Mouse (Mus musculus) limb, embryonic 11.5 days (tissue): ENCODE data around the gene Nudcd3. TPM values are rescaled to one million over a fixed set of nuclear protein-coding genes. Genes with fewer than 3 reads are reported as not detected.

ENCODE experiments used
- ATAC-seq: fragments of 200-750 bp; cut with Nextera tagmentation; 2 replicates; pipeline ENCODE4 v1.8.0; 2017; ENCODE audit warnings: low read depth; ENCODE audit not compliant: insufficient number of reproducible peaks, low FRiP score, low TSS enrichment
- DNase-seq: peaks from one replicate; pipeline ENCODE4 v3.0.0-alpha.2; 2015; ENCODE audit warnings: low spot score
- H3K27ac ChIP-seq: fragments of 300-500 bp; sonication (generic); replicated peaks from 2 replicates; pipeline ENCODE4 v1.5.1; 2014; ENCODE audit warnings: low read depth, mild to moderate bottlenecking, low read length
- H3K27me3 ChIP-seq: fragments of 300-500 bp; sonication (generic); 2 replicates; pipeline ENCODE4 v1.6.1; 2014; ENCODE audit warnings: mild to moderate bottlenecking, low read length, mixed read lengths; ENCODE audit not compliant: control insufficient read depth, insufficient read depth
- H3K36me3 ChIP-seq: fragments of 300-500 bp; sonication (generic); 2 replicates; pipeline ENCODE4 v1.6.1; 2014; ENCODE audit warnings: mild to moderate bottlenecking, low read length, moderate library complexity, mixed read lengths; ENCODE audit not compliant: control insufficient read depth, insufficient read depth
- H3K4me1 ChIP-seq: fragments of 300-500 bp; sonication (generic); 2 replicates; pipeline ENCODE4 v1.6.1; 2014; ENCODE audit warnings: low read length, mixed read lengths; ENCODE audit not compliant: control insufficient read depth, insufficient read depth
- H3K4me2 ChIP-seq: fragments of 300-500 bp; sonication (generic); 2 replicates; pipeline ENCODE4 v1.6.1; 2014; ENCODE audit warnings: low read depth, mild to moderate bottlenecking, moderate library complexity; ENCODE audit not compliant: severe bottlenecking
- H3K4me3 ChIP-seq: fragments of 300-500 bp; sonication (generic); 2 replicates; pipeline ENCODE4 v1.5.1; 2014; ENCODE audit warnings: low read depth, low read length
- H3K9ac ChIP-seq: fragments of 300-500 bp; sonication (generic); 2 replicates; pipeline ENCODE4 v1.6.1; 2014; ENCODE audit warnings: mild to moderate bottlenecking, low read length
- H3K9me3 ChIP-seq: fragments of 300-500 bp; sonication (generic); 2 replicates; pipeline ENCODE4 v1.6.1; 2016; ENCODE audit warnings: low read length; ENCODE audit not compliant: control insufficient read depth
- WGBS: fragments of 180-500 bp; shearing (Covaris S2); extraction: QIAGEN DNeasy Blood & Tissue Kit; methylation state at CpG from one replicate; pipeline ENCODE4 v1.1.7; 2014; 5-methylcytosine and 5-hydroxymethylcytosine counted together
- polyA plus RNA-seq: library from polyadenylated mRNA; unstranded; fragments of >200 nt; fragmentation: Nextera tagmentation; extraction: Ambion mirVana; gene quantifications from 2 replicates; pipeline ENCODE4 v1.2.1, GENCODE M21; 2014

The Nudcd3 gene
- polyA plus RNA-seq, 1 experiment from 2014 or later = 41.7 TPM

DNA sequence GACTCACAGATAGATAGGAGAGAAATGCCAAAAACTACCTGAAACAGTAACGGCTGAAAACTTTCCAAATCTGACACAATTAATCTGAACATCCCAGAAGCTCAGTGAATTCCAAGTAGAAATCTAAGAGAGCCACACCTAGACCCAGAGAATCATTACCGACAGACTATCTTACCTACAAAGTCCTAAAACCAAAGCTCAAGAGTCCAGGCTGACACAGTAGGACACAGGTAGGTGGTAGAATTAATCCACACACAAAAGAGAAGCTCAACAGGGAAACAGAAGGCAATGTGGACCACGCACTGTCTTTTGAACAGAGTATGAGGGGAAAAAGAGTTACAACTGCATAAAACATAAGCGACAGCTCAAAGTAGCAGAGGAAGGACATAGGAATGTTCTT, 67.3 kb downstream of the Nudcd3 start:
- Histone ChIP-seq H3K4me3 (no peak overlapping the region), H3K27me3 (no peaks in the 10 kb centered on the region), H3K4me2 (no peak overlapping the region), H3K36me3 (no peaks in the 10 kb centered on the region), H3K9me3 (no peaks in the 10 kb centered on the region), H3K4me1 (no peaks in the 10 kb centered on the region), H3K9ac (no peak overlapping the region), H3K27ac (no peak overlapping the region)
- no peak for ATAC-seq
- DNase-seq = no peak
- WGBS = 94% methylated on average over 4 of the region's 4 CpGs

DNA sequence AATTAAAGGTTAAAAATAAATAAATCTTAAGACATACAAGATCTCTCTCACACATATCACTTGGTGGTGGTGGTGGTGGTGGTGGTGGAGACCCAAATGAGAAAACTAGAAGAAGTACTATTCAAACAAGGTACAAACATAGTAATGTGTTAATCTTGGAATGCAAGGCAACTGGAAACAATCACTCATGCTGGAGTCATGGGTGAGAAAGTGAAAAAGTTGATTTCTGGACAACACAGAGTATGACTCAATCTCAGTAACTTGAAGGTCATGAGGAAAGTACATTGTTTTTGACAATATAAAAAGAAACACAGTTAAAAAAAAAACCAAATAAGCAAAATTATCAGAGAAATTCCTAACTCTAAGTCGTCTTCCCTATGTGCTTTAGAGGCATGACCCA, 69.6 kb downstream of the Nudcd3 start:
- Histone ChIP-seq H3K4me2 (no peak overlapping the region), H3K36me3 (no peaks in the 10 kb centered on the region), H3K9me3 (no peaks in the 10 kb centered on the region), H3K9ac (no peak overlapping the region), H3K27ac (no peak overlapping the region), H3K4me1 (no peaks in the 10 kb centered on the region), H3K4me3 (no peak overlapping the region), H3K27me3 (no peaks in the 10 kb centered on the region)
- no peak for ATAC-seq
- DNase-seq = no peak
- WGBS = 89% methylated on average over 1 of the region's 1 CpGs

DNA sequence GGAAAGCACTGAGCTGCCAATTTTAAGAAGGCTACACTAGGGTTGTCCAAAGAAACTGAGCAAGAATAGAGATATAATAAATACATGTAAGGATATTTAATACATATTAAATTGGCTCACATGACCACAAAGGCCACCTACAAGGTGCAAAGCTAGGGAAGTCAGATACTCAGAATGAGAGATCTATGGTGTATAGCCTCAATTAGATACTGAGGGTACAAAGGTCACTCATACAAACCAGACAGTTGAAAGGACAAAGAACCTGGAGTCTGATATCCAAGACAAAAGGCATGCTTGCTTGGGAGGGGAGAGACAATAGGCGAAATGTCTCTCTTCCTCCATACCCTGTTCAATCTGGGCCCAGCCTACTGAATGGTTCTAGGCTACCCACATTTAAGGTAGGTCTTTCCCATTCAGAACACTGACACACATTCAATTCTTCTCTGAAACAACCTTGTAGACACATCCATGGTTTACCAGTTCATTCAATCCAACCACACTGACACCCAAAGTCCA, 76.6 kb downstream of the Nudcd3 start:
- Histone ChIP-seq H3K4me2 (no peak overlapping the region), H3K27ac (no peak overlapping the region), H3K9me3 (no peaks in the 10 kb centered on the region), H3K4me3 (no peak overlapping the region), H3K9ac (no peak overlapping the region), H3K27me3 (no peaks in the 10 kb centered on the region), H3K36me3 (no peaks in the 10 kb centered on the region; the same call in 1 of the 2 replicates), H3K4me1 (no peaks in the 10 kb centered on the region)
- DNase-seq (no peak), ATAC-seq (no peak)
- WGBS = 77% methylated on average over 1 of the region's 1 CpGs

DNA sequence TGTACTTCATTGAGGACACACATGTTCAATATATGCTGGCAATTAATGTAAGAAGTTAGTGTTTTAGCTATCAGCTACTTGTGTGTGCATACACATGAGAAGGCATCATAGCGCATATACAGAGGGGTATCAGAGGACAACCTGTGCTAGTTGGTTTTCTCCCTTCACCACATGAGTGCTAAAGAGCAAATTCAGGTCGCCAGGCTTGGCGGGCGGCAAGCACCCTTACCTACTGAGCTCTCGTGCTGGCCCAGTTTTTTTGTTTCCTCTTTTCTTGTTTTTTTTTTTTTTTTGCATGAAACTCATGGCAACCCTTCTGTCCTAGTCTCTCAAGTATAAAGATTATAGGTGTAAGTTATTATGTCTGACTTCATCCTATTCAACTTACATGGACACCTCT, 77.6 kb downstream of the Nudcd3 start:
- H3K36me3 ChIP-seq = no peaks in the 10 kb centered on the region; the same call in 1 of the 2 replicates
- no peaks in the 10 kb centered on the region for H3K27me3 ChIP-seq
- no peaks in the 10 kb centered on the region for H3K9me3 ChIP-seq
- ATAC-seq = no peak
- 92% methylated on average over 5 of the region's 5 CpGs for WGBS
- no peak for DNase-seq
- no peak overlapping the region for H3K9ac ChIP-seq
- H3K4me2 ChIP-seq = no peak overlapping the region
- H3K4me1 ChIP-seq = no peaks in the 10 kb centered on the region
- H3K4me3 ChIP-seq = no peak overlapping the region
- H3K27ac ChIP-seq = no peak overlapping the region

DNA sequence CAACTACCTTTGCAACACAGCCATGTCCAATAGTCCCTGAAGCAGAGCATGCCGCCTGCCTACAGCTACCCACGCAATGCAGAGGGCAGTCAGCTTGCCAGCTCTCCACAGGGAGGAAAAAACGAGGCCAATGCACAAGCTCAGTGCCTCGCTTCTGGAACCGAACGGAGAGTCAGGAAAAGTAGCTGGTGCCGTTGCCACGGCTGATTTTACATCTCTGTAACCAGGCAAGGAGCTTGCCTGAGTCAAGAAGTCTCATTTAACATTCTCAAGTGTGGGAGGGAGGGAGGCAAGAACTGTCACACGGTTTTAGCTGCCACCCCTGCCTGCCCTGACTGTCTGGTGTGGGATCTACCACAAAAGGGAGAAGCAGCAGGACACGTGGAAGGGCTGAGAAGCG, 79.6 kb downstream of the Nudcd3 start:
- Histone ChIP-seq H3K9me3 (no peaks in the 10 kb centered on the region), H3K36me3 (no peaks in the 10 kb centered on the region; the same call in 1 of the 2 replicates), H3K4me2 (no peak overlapping the region), H3K4me3 (no peak overlapping the region), H3K27me3 (no peaks in the 10 kb centered on the region), H3K9ac (no peak overlapping the region), H3K27ac (no peak overlapping the region), H3K4me1 (no peaks in the 10 kb centered on the region)
- WGBS = 91% methylated on average over 11 of the region's 11 CpGs
- DNase-seq = no peak
- no peak for ATAC-seq

DNA sequence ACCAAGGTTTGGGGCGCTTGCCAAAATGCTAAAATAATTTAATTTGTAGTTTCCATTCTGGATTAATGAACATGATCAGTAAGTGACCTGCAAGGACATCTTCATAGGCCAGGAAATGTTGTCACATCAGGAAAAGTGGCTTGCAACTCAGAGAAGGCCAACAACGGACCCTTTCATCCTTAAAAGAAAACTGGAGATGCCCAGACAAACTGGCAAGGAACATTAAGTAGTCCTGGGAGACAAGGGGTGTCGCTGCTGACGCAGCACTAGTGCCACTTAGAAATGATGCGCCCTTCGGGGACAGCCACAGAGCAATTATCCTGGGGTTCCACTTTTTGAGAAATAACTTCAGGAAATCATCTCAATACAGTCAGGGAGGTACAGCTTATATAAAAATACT, 80.2 kb downstream of the Nudcd3 start:
- H3K27me3 ChIP-seq = no peaks in the 10 kb centered on the region
- no peaks in the 10 kb centered on the region for H3K9me3 ChIP-seq
- ATAC-seq = no peak
- H3K4me1 ChIP-seq = no peaks in the 10 kb centered on the region
- no peaks in the 10 kb centered on the region; the same call in 1 of the 2 replicates for H3K36me3 ChIP-seq
- no peak overlapping the region for H3K4me2 ChIP-seq
- H3K27ac ChIP-seq = no peak overlapping the region
- no peak overlapping the region for H3K9ac ChIP-seq
- WGBS = 89% methylated on average over 6 of the region's 6 CpGs
- no peak for DNase-seq
- H3K4me3 ChIP-seq = no peak overlapping the region

DNA sequence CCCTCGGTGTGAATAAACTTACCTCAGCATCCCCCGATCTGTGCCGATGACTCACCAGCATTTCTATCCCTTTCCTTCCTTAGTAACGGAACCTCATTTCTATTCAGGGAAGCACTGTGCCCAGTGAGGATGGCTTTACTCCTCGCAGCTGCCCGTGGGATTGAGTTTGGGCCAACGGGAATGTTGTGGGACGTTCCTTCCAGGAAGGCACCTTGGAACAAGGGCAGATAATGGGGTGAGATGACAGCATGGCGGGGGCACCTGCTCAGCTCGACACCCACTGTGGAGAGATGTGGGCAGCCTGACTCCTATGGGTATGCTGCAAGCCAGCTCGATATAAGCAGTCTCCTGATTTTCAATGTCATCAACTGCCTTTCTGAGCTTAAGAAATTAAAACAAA, 80.9 kb downstream of the Nudcd3 start:
- H3K4me3 ChIP-seq = no peak overlapping the region
- no peak for ATAC-seq
- H3K27ac ChIP-seq = no peak overlapping the region
- H3K4me1 ChIP-seq = no peaks in the 10 kb centered on the region
- no peak for DNase-seq
- no peak overlapping the region for H3K4me2 ChIP-seq
- H3K27me3 ChIP-seq = no peaks in the 10 kb centered on the region
- H3K9me3 ChIP-seq = no peaks in the 10 kb centered on the region
- peaks cover 2% of the 10 kb centered on the region; the same call in 1 of the 2 replicates for H3K36me3 ChIP-seq
- no peak overlapping the region for H3K9ac ChIP-seq
- WGBS = 89% methylated on average over 11 of the region's 11 CpGs

DNA sequence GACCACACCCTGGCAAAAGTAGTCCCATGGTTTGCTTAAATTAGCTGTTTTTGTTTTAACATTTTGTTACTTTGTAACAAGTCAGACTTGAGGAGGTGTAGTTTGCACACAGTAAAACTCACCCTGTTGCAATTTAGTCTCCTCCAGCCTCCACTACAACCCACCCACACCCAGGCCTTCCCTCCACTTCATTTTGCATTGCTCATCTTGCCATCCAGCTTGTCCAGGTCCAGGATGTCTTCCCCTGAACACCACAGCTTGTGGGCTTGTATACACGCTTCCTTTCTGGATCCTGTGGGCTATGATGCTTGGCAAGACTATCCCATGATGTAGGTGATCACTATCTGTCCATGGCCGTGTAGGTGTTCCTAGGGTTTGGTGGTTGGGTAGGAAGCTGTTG, 82.3 kb downstream of the Nudcd3 start:
- Histone ChIP-seq H3K27me3 (no peaks in the 10 kb centered on the region), H3K4me2 (no peak overlapping the region), H3K9me3 (no peaks in the 10 kb centered on the region), H3K27ac (no peak overlapping the region), H3K36me3 (peaks cover 4% of the 10 kb centered on the region; the same call in 1 of the 2 replicates), H3K9ac (no peak overlapping the region), H3K4me3 (no peak overlapping the region), H3K4me1 (no peaks in the 10 kb centered on the region)
- DNase-seq (no peak), ATAC-seq (no peak)
- WGBS = 94% methylated on average over 2 of the region's 2 CpGs
